Mouse (Mus musculus) heart, adult 2 months (tissue): ENCODE measurements around the gene Ccdc36.

ENCODE experiments used
- CTCF ChIP-seq: fragments of 200-600 bp; IDR thresholded peaks from 2 replicates; pipeline ENCODE4 v1.8.1; 2022; ENCODE audit warnings: antibody characterized with exemption, mild to moderate bottlenecking, moderate library complexity
- POLR2A ChIP-seq: fragments of 200-500 bp; IDR thresholded peaks from 2 replicates; pipeline ENCODE4 v1.6.1; 2011; ENCODE audit warnings: mild to moderate bottlenecking, low read depth, low read length, control low read depth; ENCODE audit not compliant: insufficient read depth

DNA sequence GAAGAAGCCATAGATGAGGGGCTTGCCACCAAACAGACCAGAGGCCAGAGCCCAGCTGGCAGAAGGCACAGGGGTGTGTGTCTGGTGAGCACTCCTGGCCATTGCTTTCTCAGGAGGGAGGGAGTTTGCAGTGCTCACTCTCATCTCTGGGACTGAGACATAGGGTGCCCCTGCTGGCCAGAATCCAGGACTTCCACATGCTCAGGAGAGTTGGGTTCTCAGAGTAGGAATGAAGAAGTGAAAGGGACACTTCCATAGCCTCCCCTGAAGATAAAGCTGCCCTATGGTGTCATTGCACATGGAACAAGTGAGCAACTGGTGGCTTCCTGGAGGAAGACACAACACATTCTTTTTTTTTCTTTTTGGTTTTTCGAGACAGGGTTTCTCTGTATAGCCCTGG lies 46.2 kb upstream of the Ccdc36 start:
- TF ChIP-seq CTCF (no peak), POLR2A (no peak)
